Mouse (Mus musculus) stomach, postnatal 0 days (tissue): ENCODE data around the gene Uggt1. TPM values are rescaled to one million over a fixed set of nuclear protein-coding genes. Genes with fewer than 3 reads are reported as not detected.

Source experiments
- ATAC-seq: fragments of 200-750 bp; cut with Nextera tagmentation; 2 replicates; pipeline ENCODE4 v1.8.0; 2017; ENCODE audit not compliant: low FRiP score, low TSS enrichment
- DNase-seq: peaks from one replicate; pipeline ENCODE4 v3.0.0-alpha.2; 2016; ENCODE audit warnings: low spot score
- H3K27ac ChIP-seq: fragments of 300-500 bp; sonication (generic); replicated peaks from 2 replicates; pipeline ENCODE4 v1.5.1; 2014; ENCODE audit warnings: mild to moderate bottlenecking, control low read depth
- H3K27me3 ChIP-seq: fragments of 300-500 bp; sonication (generic); 2 replicates; pipeline ENCODE4 v1.6.1; 2014; ENCODE audit warnings: low read length; ENCODE audit not compliant: control insufficient read depth, insufficient read depth
- H3K36me3 ChIP-seq: fragments of 300-500 bp; sonication (generic); 2 replicates; pipeline ENCODE4 v1.6.1; 2014; ENCODE audit warnings: low read length, mixed read lengths; ENCODE audit not compliant: control insufficient read depth, insufficient read depth
- H3K4me1 ChIP-seq: fragments of 300-500 bp; sonication (generic); replicated peaks from 2 replicates; pipeline ENCODE4 v1.6.1; 2014; ENCODE audit warnings: antibody characterized with exemption; ENCODE audit not compliant: control insufficient read depth, insufficient read depth
- H3K4me2 ChIP-seq: fragments of 300-500 bp; sonication (generic); replicated peaks from 2 replicates; pipeline ENCODE4 v1.6.1; 2014; ENCODE audit warnings: low read depth, mild to moderate bottlenecking, control low read depth, moderate library complexity
- H3K4me3 ChIP-seq: fragments of 300-500 bp; sonication (generic); 2 replicates; pipeline ENCODE4 v1.5.1; 2014; ENCODE audit warnings: low read depth, low read length, control low read depth
- H3K9ac ChIP-seq: fragments of 300-500 bp; sonication (generic); 2 replicates; pipeline ENCODE4 v1.6.1; 2014; ENCODE audit warnings: mild to moderate bottlenecking, low read length, control low read depth, mixed read lengths
- H3K9me3 ChIP-seq: fragments of 300-500 bp; sonication (generic); 2 replicates; pipeline ENCODE4 v1.6.1; 2016; ENCODE audit warnings: low read length; ENCODE audit not compliant: control insufficient read depth
- CTCF ChIP-seq: IDR thresholded peaks from 2 replicates; pipeline ENCODE4 v1.5.1; 2016; ENCODE audit warnings: antibody characterized with exemption, low read depth, mild to moderate bottlenecking, moderate library complexity
- EP300 ChIP-seq: optimal IDR thresholded peaks from 2 replicates; pipeline ENCODE3; 2016; ENCODE audit warnings: antibody characterized with exemption
- WGBS: fragments of 180-500 bp; shearing (Covaris S2); extraction: QIAGEN DNeasy Blood & Tissue Kit; methylation state at CpG from one replicate; pipeline ENCODE4 v1.1.7; 2014; 5-methylcytosine and 5-hydroxymethylcytosine counted together
- polyA plus RNA-seq: library from polyadenylated mRNA; unstranded; fragments of >200 nt; fragmentation: Nextera tagmentation; extraction: Ambion mirVana; gene quantifications from 2 replicates; pipeline ENCODE4 v1.2.1, GENCODE M21; 2015

The Uggt1 gene
- polyA plus RNA-seq, 1 experiment from 2014 or later: 28.9 TPM

GRCm38 (mm10) chr1:36270666-36271065, 26.1 kb upstream of the Uggt1 start:
- Histone ChIP-seq H3K4me2 (peak overlapping the region; percentile 33), H3K9me3 (no peaks in the 10 kb centered on the region), H3K4me1 (peaks cover 16% of the 10 kb centered on the region), H3K27me3 (no peaks in the 10 kb centered on the region), H3K4me3 (no peak overlapping the region), H3K9ac (no peak overlapping the region), H3K27ac (peak overlapping the region; percentile 95), H3K36me3 (no peaks in the 10 kb centered on the region; the same call in 1 of the 2 replicates)
- TF ChIP-seq CTCF (no peak), EP300 (no peak)
- 40% methylated on average over 3 of the region's 3 CpGs for WGBS
- peak; percentile 67 for DNase-seq
- ATAC-seq: peak; percentile 3; the same call in 1 of the 2 replicates

DNA sequence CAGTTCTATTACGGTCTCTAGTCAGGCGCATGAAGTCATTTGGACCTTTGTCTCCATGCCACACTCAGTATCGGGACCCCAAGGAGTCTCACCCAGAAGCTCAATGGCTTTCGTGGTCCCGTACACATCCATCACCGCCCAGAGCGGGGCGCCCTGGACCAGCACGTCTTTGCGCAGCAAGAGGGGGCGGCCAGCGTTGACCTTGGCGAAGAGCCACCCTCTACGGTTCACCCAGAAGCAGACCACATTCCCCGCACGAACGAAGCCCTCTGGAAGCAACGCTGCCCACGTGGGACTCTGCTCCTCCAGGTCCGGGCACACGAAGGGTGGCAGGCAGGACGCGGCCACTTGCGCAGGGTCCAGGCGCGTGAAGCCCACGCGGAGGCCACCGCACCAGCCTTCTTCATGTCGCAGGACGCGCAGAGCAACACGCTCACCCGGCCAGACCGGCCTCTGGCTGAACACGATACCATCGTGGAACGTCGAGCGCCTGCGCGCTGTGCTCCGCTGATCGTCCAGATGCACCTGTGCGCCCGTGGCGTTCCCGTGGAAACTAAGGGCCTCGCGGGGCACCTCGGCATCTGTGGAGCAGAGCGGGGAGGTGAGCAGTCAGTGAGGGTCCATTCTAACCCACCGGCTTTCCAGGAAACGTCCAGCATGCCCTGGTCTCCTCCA, 24.7 kb upstream of the Uggt1 start:
- Histone ChIP-seq H3K9me3 (no peaks in the 10 kb centered on the region), H3K4me1 (peaks cover 14% of the 10 kb centered on the region), H3K27me3 (no peaks in the 10 kb centered on the region), H3K4me3 (no peak overlapping the region; the same call in 1 of the 2 replicates), H3K36me3 (no peaks in the 10 kb centered on the region; the same call in 1 of the 2 replicates), H3K4me2 (peak overlapping the region; percentile 31), H3K9ac (no peak overlapping the region), H3K27ac (no peak overlapping the region)
- DNase-seq: peak; percentile 22
- no peak for ATAC-seq
- WGBS: 50% methylated on average over 54 of the region's 54 CpGs
- TF ChIP-seq EP300 (no peak), CTCF (no peak)

GRCm38 (mm10) chr1:36267595-36267994, 23.1 kb upstream of the Uggt1 start:
- Histone ChIP-seq H3K27ac (no peak overlapping the region), H3K27me3 (no peaks in the 10 kb centered on the region), H3K4me2 (no peak overlapping the region), H3K36me3 (no peaks in the 10 kb centered on the region; the same call in 1 of the 2 replicates), H3K9me3 (no peaks in the 10 kb centered on the region), H3K4me1 (peaks cover 14% of the 10 kb centered on the region), H3K9ac (no peak overlapping the region), H3K4me3 (no peak overlapping the region)
- no peak for DNase-seq
- TF ChIP-seq EP300: no peak
- TF ChIP-seq CTCF: no peak
- no peak for ATAC-seq
- 95% methylated on average over 3 of the region's 3 CpGs for WGBS

DNA sequence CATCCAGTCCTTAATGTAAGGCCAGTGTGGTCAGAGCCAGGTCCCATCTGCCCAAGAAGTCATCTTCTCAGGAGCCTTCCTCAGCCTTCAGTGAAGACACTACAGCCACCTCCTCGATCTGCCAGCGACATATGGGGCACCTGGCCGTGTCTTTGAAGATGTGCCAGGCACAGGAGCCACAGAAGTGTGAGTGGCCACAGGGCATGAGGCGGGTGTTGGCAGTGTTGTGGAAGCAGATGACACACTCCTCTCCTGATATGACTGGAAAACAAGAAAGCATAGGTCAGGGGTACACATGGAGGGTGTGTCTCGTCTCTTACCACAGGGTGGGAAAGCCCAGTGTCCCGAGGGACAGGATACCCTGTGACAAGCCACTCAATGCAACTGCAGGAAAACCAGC, 21.8 kb upstream of the Uggt1 start:
- 76% methylated on average over 6 of the region's 6 CpGs for WGBS
- Histone ChIP-seq H3K4me3 (no peak overlapping the region), H3K9me3 (no peaks in the 10 kb centered on the region), H3K27ac (no peak overlapping the region), H3K9ac (no peak overlapping the region), H3K27me3 (no peaks in the 10 kb centered on the region), H3K36me3 (no peaks in the 10 kb centered on the region; the same call in 1 of the 2 replicates), H3K4me1 (peaks cover 9% of the 10 kb centered on the region), H3K4me2 (no peak overlapping the region)
- DNase-seq (no peak), ATAC-seq (no peak)
- TF ChIP-seq CTCF (no peak), EP300 (no peak)

GRCm38 (mm10) chr1:36263833-36264488, 19.4 kb upstream of the Uggt1 start:
- DNase-seq: peak; percentile 65
- H3K4me2 ChIP-seq: no peak overlapping the region; the same call in 1 of the 2 replicates
- no peaks in the 10 kb centered on the region for H3K4me1 ChIP-seq
- WGBS: 42% methylated on average over 13 of the region's 13 CpGs
- H3K9me3 ChIP-seq: no peaks in the 10 kb centered on the region
- no peak overlapping the region for H3K4me3 ChIP-seq
- H3K9ac ChIP-seq: no peak overlapping the region
- no peaks in the 10 kb centered on the region; the same call in 1 of the 2 replicates for H3K36me3 ChIP-seq
- no peak for ATAC-seq
- TF ChIP-seq CTCF: no peak
- no peak for TF ChIP-seq EP300
- H3K27me3 ChIP-seq: no peaks in the 10 kb centered on the region
- peak overlapping the region; percentile 70 for H3K27ac ChIP-seq
